19 mouse cellular contexts compared by ENCODE assay signal in genomic region chr19:10815871-10816270, GRCm38 (mm10). TPM values are rescaled to one million over a fixed set of nuclear protein-coding genes. Genes with fewer than 3 reads are reported as not detected.
"Had no signal": no experiment of that assay in that cellular context is flagged by ENCODE, and none has a peak within 500 bp of the region (broad histone marks: within the 10 kb centered on the region; RNA-seq: fewer than 3 reads in every experiment).

No protein-coding gene starts in this region.

- DNase-seq: kidney, adult 8-10 months; kidney, postnatal 10 days; kidney, postnatal 36 days; left cerebral cortex, postnatal 4 days; liver, postnatal 0 days; lung, embryonic 14.5 days; right cerebral cortex, postnatal 4 days; thymus, adult 2 months; thymus, postnatal 14 days; thymus, postnatal 4 days had no signal

- ATAC-seq: liver, postnatal 0 days; lung, postnatal 0 days; midbrain, embryonic 15.5 days had no signal

RNA-seq across cellular contexts. Expression of gene Cd6, which starts 14.0 kb away (rescaled TPM):
- total RNA-seq: left cerebral cortex, postnatal 4 days had no signal
- polyA plus RNA-seq: limb, embryonic 12.5 days; limb, embryonic 15.5 days; liver, embryonic 11.5 days; liver, embryonic 14.5 days; lung, postnatal 0 days; midbrain, embryonic 12.5 days; neural tube, embryonic 11.5 days; neural tube, embryonic 14.5 days had no signal
